30 mouse cellular contexts compared by ENCODE assay signal in genomic region chr7:101369666-101370065, GRCm38 (mm10). TPM values are rescaled to one million over a fixed set of nuclear protein-coding genes. Genes with fewer than 3 reads are reported as not detected.
"Had no signal": no experiment of that assay in that cellular context is flagged by ENCODE, and none has a peak within 500 bp of the region (broad histone marks: within the 10 kb centered on the region; RNA-seq: fewer than 3 reads in every experiment).

No protein-coding gene starts in this region.

- DNase-seq: gastrocnemius, adult 2 months; gastrocnemius, postnatal 10 days; gastrocnemius, postnatal 25 days; heart, adult 2 months; heart, postnatal 14 days; heart, postnatal 36 days; kidney, adult 18-20 months; kidney, adult 8-10 months; kidney, postnatal 10 days; kidney, postnatal 25 days; kidney, postnatal 4 days; liver had no signal

- H3K27ac ChIP-seq: gastrocnemius, adult 2 months; heart, adult 2 months; heart, embryonic 13.5 days; heart, embryonic 15.5 days; hindbrain, embryonic 10.5 days; hindbrain, embryonic 12.5 days; hindbrain, embryonic 14.5 days; intestine, embryonic 15.5 days; layer of hippocampus, adult 2 months; left cerebral cortex, adult 2 months; limb, embryonic 10.5 days; limb, embryonic 12.5 days had no signal

- H3K9me3 ChIP-seq: heart, embryonic 15.5 days; hindbrain, embryonic 10.5 days; hindbrain, embryonic 12.5 days; intestine, embryonic 15.5 days; limb, embryonic 10.5 days; limb, embryonic 12.5 days had no signal

- H3K4me2 ChIP-seq: heart, embryonic 11.5 days; heart, embryonic 13.5 days; heart, embryonic 15.5 days; hindbrain, embryonic 12.5 days; hindbrain, embryonic 14.5 days; intestine, embryonic 15.5 days; limb, embryonic 12.5 days had no signal

- ATAC-seq: hindbrain, embryonic 16.5 days; inflammation-experienced regulatory T-cells, adult 6 months; intestine, embryonic 15.5 days; intestine, postnatal 0 days had no signal

- H3K4me3 ChIP-seq: gastrocnemius, adult 2 months; heart, adult 2 months; heart, embryonic 13.5 days; heart, embryonic 15.5 days; hindbrain, embryonic 10.5 days; hindbrain, embryonic 12.5 days; intestine, embryonic 15.5 days; layer of hippocampus, adult 2 months; left cerebral cortex, adult 2 months; limb, embryonic 10.5 days; limb, embryonic 12.5 days had no signal

- H3K4me1 ChIP-seq: heart, embryonic 15.5 days; hindbrain, embryonic 12.5 days had no signal

- H3K36me3 ChIP-seq: heart, embryonic 13.5 days; heart, embryonic 15.5 days; hindbrain, embryonic 10.5 days; hindbrain, embryonic 12.5 days; intestine, embryonic 15.5 days; limb, embryonic 10.5 days; limb, embryonic 12.5 days had no signal

- H3K27me3 ChIP-seq: hindbrain, embryonic 12.5 days; intestine, embryonic 15.5 days; limb, embryonic 12.5 days had no signal

- H3K9ac ChIP-seq: heart, embryonic 13.5 days; heart, embryonic 15.5 days; hindbrain, embryonic 12.5 days; hindbrain, embryonic 14.5 days; intestine, embryonic 15.5 days; limb, embryonic 12.5 days had no signal

RNA-seq across cellular contexts. Expression of gene Gm45837, which starts 41.0 kb away (rescaled TPM):
- total RNA-seq: gastrocnemius, adult 2 months; gastrocnemius, postnatal 4 days; heart, adult 2 months; heart, postnatal 14 days; heart, postnatal 36 days; layer of hippocampus, postnatal 25 days; left cerebral cortex, postnatal 14 days had no signal
- polyA plus RNA-seq: heart, adult 2 months; heart, embryonic 11.5 days; heart, embryonic 13.5 days; heart, embryonic 15.5 days; hindbrain, embryonic 12.5 days; hindbrain, embryonic 14.5 days; intestine, postnatal 0 days; kidney, embryonic 16.5 days; limb, embryonic 10.5 days; limb, embryonic 12.5 days had no signal
